Comparison of ENCODE assay signal across 26 mouse cellular contexts in genomic region chr12:10620541-10620940, GRCm38 (mm10).
"Had no signal": no experiment of that assay in that cellular context is flagged by ENCODE, and none has a peak within 500 bp of the region (broad histone marks: within the 10 kb centered on the region; RNA-seq: fewer than 3 reads in every experiment).

No protein-coding gene starts in this region.

- H3K4me2 ChIP-seq: heart, embryonic 12.5 days; hindbrain, embryonic 12.5 days; hindbrain, embryonic 14.5 days; intestine, embryonic 15.5 days; limb, embryonic 12.5 days; liver, embryonic 11.5 days; liver, embryonic 13.5 days; liver, embryonic 15.5 days had no signal

- H3K9ac ChIP-seq: heart, embryonic 12.5 days; hindbrain, embryonic 12.5 days; hindbrain, embryonic 14.5 days; intestine, embryonic 15.5 days; limb, embryonic 12.5 days; liver, embryonic 13.5 days; liver, embryonic 15.5 days had no signal

- H3K36me3 ChIP-seq: heart, embryonic 10.5 days; heart, embryonic 12.5 days; hindbrain, embryonic 10.5 days; hindbrain, embryonic 12.5 days; intestine, embryonic 15.5 days; limb, embryonic 10.5 days; limb, embryonic 12.5 days; liver, embryonic 13.5 days; liver, embryonic 15.5 days had no signal

- H3K4me1 ChIP-seq: heart, embryonic 10.5 days; heart, embryonic 12.5 days; hindbrain, embryonic 10.5 days; hindbrain, embryonic 12.5 days; intestine, embryonic 15.5 days; limb, embryonic 10.5 days; limb, embryonic 12.5 days; liver, embryonic 13.5 days; liver, embryonic 15.5 days had no signal

- H3K4me3 ChIP-seq: heart, embryonic 10.5 days; heart, embryonic 12.5 days; hindbrain, embryonic 10.5 days; hindbrain, embryonic 12.5 days; intestine, embryonic 15.5 days; layer of hippocampus, adult 2 months; left cerebral cortex, adult 2 months; limb, embryonic 10.5 days; limb, embryonic 12.5 days; liver, embryonic 13.5 days; liver, embryonic 15.5 days had no signal

- DNase-seq: gastrocnemius, postnatal 14 days; gastrocnemius, postnatal 36 days; heart, adult 18-20 months; heart, postnatal 10 days; heart, postnatal 4 days; kidney, adult 2 months; kidney, adult 9 months; kidney, postnatal 25 days; kidney, postnatal 4 days; liver; liver, embryonic 13.5 days had no signal

- H3K9me3 ChIP-seq: heart, embryonic 10.5 days; hindbrain, embryonic 10.5 days; hindbrain, embryonic 12.5 days; intestine, embryonic 15.5 days; limb, embryonic 10.5 days; limb, embryonic 12.5 days; liver, embryonic 13.5 days; liver, embryonic 15.5 days had no signal

- H3K27ac ChIP-seq: heart, embryonic 10.5 days; hindbrain, embryonic 10.5 days; hindbrain, embryonic 12.5 days; hindbrain, embryonic 14.5 days; intestine, embryonic 15.5 days; layer of hippocampus, adult 2 months; left cerebral cortex, adult 2 months; limb, embryonic 10.5 days; limb, embryonic 12.5 days; liver, embryonic 13.5 days; liver, embryonic 15.5 days had no signal

- ATAC-seq: hindbrain, embryonic 16.5 days; inflammation-experienced regulatory T-cells, adult 6 months; intestine, embryonic 15.5 days; intestine, postnatal 0 days had no signal

- H3K27me3 ChIP-seq: heart, embryonic 12.5 days; hindbrain, embryonic 12.5 days; intestine, embryonic 15.5 days; limb, embryonic 12.5 days; liver, embryonic 13.5 days; liver, embryonic 15.5 days had no signal
